Mouse (Mus musculus): ENCODE results near the gene Arhgap19.
"Not testable (repeated sequence)": the region's sequence is repeated elsewhere in the genome, so short reads cannot be mapped to it uniquely, and the experiment has no call there.

The Arhgap19 gene

GRCm38 (mm10) chr19:41801742-41802369 is at the start of gene Arhgap19:
TSS of gene Arhgap19 (minus strand) at chr19:41802047.
- DNase-seq (ENCODE audit: low spot score in 2 of 2) = peak; percentile 84 to 95

DNA sequence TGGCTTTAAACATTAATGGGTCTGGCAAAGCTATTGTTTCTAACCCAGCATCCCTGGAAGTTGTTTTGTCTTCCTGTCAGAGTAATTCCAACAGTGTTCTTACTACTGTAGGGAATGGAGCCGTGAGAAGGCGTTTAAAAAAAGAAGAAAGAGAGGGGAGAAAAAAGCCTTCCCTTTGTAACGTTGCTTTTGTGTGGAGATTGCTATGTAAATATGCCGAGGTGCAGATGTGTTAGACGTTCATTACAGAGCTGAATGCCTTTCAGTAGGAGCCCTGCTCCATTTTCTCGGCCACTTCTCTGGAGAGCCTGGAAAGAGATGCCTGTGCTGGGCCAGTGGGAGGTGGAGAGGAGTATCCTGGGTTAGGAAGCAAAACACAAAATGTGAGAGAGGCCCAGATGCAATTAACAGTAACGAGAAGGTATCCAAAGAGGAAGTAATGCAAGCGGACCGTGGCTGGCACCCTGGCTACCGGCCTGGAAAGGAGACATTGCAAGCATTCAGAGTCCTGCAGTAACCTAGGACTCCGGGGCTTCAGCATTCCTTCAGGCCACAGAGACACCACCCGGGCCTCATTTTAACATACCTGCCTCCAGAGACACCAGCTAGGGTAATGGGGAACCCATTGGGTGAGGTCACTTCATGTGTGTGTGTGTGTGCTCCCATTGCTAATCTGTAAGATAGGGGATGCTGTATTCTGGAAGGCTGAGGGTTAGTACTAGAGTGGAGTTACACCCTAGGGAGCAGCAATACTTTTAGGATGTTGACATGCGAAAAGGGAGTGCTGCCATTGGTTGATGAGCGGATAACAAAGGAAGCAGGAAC is 49.1 kb upstream of the Arhgap19 start:
- no peak for DNase-seq (ENCODE audit: low spot score in 2 of 2)

DNA sequence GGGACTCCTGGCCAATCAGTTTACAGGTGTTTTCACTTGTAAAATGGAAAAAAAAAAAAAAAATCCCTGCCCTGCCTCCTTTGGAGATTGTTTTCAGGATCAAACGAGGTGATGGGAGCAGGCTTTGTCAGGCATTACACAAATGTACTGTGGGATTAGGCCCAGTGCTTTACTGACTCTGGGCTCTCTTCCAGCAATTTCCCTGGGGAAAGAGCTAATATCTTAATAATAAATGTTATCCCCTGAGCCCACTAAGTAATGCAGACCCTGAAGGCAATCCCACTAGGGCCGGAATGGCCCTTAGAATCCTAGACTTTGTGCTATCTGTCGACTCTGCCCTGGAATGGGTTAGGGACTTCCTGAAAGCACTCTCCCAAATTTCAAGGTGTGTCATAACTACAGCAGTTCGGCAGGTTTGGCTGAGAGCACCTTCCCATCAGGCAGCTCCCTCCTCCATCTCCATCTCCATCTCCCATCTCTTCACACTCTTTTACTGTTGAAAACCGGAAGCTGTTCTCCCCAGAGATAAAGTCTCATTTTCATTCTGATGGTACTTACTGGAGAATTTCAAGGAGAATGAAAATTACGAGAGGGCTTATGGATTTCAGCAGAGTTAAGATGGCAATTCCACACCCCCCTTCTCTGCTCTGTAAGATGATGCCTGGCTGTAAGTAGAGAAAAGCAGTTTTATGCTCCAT is 48.3 kb upstream of the Arhgap19 start:
- no peak for DNase-seq (ENCODE audit: low spot score in 2 of 2)

DNA sequence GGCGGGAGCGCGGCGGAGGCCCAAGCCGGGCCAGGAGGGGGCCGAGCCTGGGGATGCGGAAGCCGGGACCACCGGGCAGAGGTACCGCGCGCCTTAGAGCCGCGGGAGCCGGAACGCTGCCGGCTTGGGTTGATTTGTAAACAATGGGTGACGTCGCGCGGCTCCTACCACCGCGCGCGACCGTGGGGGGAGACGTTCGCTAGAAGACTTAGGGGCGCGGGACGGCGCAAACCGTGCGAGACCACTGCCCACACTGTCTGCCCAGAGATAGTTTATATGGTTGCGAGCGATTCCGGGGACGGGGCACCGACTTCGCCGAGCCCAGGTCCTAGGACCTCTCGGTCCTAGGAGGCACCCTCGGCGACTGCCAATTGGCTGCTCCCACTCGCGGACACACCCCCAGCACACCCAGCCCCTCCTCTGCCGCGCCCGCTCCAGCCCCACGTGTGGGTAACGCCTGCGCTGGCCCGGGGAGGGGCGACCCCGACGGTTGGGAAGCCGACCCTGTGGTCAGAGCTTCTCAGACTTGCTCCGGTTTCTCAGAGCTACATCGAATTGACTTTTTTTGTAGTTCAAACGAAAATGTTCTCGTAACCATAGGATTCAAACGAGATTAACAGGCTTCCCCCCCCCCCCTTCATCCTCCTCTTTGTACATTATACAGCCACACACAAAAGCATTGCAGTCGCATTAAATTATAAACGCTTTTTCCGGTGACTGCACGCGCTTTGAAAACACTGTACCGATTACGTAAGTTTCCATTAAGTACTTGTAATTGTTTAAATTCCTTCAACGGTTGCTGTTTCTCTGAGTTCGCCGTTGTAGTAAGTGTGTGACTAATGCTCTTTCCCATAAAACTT is 46.4 kb upstream of the Arhgap19 start, which contains the start of gene Frat2:
Gene Frat2, minus strand, starts transcription at position 141 of the 860 bp plus-strand sequence.
- peak; percentile 86 to 90 for DNase-seq (ENCODE audit: low spot score in 2 of 2)

GRCm38 (mm10) chr19:41847614-41847991 is 45.8 kb upstream of the Arhgap19 start:
- not testable (repeated sequence) for DNase-seq (ENCODE audit: low spot score in 2 of 2)

GRCm38 (mm10) chr19:41847091-41847581 is 45.3 kb upstream of the Arhgap19 start:
- peak; percentile 43 to 48 for DNase-seq (ENCODE audit: low spot score in 2 of 2)

DNA sequence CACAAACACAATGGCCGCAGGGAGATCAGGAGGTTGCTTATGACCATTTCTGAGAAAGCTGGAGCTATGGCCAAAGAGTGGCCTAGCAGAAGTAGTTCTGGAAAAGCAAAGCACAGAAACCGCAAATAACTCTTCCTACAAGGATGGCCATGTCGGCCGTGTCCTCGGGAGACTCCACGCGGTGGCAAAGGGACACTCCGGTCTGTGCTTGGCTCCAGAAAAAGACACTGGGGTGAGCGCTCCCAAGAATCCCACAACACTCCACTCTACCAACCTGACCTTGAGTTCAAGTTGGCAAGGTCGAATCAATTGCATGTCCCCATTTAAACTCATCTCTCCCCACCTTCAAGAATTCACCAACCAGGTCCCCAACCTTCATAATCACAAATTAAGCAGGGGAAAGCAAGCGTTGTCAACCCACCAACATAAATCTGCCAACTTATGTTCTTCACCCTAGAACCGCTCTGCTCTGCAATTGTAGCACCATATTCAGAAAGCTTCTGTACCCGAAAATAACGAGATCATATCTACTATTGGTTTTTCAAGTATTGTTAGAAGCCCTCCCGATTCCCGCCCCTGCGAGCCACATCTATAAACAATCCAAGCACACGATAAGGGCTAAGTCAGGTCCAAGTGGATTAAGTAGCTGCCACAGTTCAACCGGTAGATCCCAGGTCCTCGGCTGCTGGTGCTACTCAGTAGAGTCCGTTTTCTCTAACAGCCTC is 44.7 kb upstream of the Arhgap19 start:
- DNase-seq (ENCODE audit: low spot score in 2 of 2) = peak in 1 of 2 experiments; percentile 11

DNA sequence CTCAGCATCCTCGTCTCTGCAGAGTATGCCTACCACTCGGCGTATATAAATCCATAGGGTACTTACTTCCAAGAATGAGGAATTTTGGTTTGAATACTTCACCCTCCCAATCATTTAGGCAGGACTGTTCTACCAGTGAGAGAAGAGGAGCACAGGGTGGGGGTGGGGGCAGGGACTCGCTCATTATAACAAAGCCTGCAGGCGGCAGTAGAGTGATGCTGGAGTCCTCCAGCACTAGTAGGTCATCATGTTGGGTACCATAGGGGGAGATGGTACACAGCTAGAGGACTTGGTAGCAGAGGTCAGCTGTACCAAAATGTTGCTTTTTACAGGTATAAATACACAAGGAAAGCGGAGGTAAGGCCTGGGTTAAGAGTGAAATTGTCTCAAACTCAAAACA is 42.5 kb upstream of the Arhgap19 start:
- no peak for DNase-seq (ENCODE audit: low spot score in 2 of 2)

DNA sequence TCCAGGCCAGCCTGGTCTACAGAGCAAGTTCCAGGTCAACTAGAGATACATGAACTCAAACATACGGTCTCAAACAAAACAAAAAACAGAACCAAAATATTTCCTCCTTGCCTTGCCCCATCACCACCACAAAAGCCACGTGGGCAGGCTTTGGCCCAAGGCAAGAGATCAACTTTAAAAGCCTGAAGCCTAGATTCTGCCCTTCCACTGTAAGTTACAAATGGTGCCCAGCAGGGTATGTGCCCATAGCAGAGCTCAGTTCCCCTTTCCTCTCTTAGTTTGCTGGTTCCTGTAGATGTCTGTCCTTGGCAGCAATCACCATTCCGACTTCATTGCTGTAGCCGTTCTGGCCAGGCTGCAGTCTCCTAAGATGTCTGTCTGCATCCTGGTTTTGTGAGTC is 40.9 kb upstream of the Arhgap19 start:
- no peak for DNase-seq (ENCODE audit: low spot score in 2 of 2)

DNA sequence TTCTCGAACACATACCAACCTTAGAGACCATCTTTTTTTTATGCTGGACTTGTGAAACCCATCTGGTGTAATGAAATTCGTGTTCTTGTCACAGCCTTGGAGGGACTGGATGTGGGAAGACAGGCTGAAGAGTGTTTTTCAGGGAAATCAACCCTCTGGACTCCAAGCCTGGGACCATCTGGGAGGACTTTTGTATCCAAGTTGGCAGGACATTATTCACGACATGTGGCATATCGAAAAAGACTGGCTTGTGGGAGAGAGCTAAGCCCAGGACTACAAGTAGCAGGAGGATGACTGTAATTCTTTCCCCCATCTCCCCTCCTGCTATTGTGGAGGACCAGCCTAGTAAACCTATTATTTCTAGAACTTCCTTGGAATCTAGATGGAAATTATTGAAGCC is 40.3 kb upstream of the Arhgap19 start:
- DNase-seq (ENCODE audit: low spot score in 2 of 2) = no peak

DNA sequence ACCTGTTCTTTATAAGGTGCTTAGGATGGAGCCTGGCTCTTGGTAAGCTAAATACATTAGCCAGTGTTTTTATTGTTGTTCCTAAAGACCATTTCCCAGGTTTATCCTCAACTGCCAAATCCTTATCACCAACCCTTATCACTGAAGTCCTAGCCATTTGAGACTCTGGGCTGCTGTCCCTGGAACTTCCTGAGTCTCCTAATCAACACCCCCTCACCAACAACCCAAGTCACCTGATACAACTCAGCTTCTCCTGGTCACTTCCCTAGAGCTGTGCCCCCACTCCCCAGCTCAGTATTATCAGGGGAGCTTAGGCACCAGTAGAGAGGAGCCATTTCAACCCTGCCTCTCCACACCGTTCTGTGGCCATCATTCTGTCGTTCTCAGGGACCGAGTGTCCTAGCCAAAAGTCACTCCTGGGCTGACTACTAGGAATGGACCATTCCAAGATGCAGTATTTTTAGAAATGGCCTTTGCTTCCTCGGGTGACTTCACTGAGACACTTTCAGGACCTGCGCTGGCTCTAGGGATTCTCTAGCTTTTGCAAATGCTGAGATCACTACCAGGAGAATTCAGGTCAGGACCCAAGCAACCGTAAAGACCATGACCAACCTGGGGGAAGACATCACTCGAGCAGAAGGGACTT is 39.4 kb upstream of the Arhgap19 start:
- no peak for DNase-seq (ENCODE audit: low spot score in 2 of 2)

- no peak for DNase-seq (ENCODE audit: low spot score in 2 of 2)
Measured at GRCm38 (mm10) chr19:41839685-41840084, 37.8 kb upstream of the Arhgap19 start.

GRCm38 (mm10) chr19:41838808-41839207 is 37.0 kb upstream of the Arhgap19 start:
- DNase-seq (ENCODE audit: low spot score in 2 of 2) = no peak

DNA sequence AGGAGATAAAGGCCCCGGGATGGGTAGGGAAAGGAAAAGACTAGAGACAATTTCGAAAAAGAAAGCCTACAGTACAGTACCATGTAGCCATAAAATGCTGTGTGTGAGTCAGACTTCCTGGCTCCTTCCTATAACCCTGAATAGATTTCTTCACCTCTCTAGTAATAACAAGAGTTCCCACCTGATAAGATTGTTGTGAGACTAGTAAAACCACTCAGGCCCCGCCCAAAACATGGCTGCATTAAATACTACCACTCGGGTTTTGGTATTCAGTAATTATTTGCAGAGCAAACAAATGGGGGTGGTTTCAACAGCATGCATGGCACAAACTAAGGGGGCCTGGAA is 36.0 kb upstream of the Arhgap19 start:
- DNase-seq (ENCODE audit: low spot score in 2 of 2) = no peak

GRCm38 (mm10) chr19:41837194-41837916 is 35.5 kb upstream of the Arhgap19 start:
- no peak for DNase-seq (ENCODE audit: low spot score in 2 of 2)

DNA sequence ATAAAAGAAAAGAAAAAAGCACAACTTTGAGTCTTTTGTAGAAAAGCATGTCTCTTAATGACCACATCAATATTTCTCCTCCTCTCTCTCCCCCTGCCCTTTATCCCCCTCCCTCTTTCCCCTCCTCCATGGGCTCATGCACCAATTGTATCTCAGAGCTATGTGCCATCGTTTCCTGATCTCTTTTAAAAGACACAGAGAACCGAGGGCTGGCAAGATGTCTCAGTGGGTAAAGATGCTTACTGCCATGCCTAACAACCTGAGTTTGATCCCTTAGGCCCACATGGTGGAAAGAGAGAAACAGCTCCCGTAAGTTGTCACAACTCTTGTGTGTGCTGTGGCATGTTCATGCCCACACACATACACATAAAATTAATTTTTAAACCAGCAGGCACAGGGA is 34.9 kb upstream of the Arhgap19 start:
- DNase-seq (ENCODE audit: low spot score in 2 of 2) = no peak

- peak in 1 of 2 experiments; percentile 19 for DNase-seq (ENCODE audit: low spot score in 2 of 2)
Measured at GRCm38 (mm10) chr19:41835816-41836215, 34.0 kb upstream of the Arhgap19 start.

- DNase-seq (ENCODE audit: low spot score in 2 of 2) = no peak
Measured at GRCm38 (mm10) chr19:41835407-41835806, 33.6 kb upstream of the Arhgap19 start.

DNA sequence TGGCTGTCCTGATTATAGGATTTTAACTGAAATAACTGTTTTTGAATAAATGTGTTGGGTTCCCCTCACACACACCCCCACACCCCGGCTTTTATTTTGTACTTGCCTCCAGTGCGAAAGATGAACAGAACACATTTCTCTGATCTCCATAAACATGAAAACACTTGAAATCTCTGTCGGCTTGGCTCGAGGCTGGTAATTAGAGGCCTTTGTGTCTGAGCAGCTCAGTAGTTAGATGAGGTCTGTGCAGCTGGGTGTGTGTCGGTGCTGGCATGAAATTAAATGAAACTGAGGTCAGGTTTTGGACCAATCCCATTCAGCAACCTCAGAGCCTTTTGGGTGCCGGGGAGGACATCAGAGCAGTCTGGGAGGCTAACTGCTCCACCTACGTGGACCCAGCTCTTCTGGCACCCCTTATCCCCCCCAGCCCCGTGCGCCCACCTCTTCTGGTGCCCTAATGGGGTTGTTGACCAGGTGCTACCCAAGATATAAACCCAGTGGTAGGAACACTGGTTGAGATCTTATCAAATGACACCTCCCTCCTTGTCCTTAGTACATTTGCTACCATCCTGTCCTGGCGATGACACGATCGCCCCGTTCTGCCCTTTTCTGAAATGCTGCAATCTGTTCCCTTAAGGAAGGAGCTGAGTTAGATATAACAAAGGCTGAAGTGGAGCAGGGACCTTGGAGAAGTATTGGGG is 30.8 kb upstream of the Arhgap19 start:
- peak in 1 of 2 experiments; percentile 5 for DNase-seq (ENCODE audit: low spot score in 2 of 2)

Data from frontal cortex, postnatal 36 days (tissue).